Mouse (Mus musculus) lung, adult 2 months (tissue): Measurements from ENCODE around the gene Isca1.

Experiments used
- CTCF ChIP-seq: fragments of 200-500 bp; IDR thresholded peaks from 2 replicates; pipeline ENCODE4 v1.5.1; 2011; ENCODE audit warnings: mild to moderate bottlenecking, low read length, control low read depth; ENCODE audit not compliant: insufficient read depth
- POLR2A ChIP-seq: fragments of 200-500 bp; IDR thresholded peaks from 2 replicates; pipeline ENCODE4 v1.6.1; 2011; ENCODE audit warnings: low read depth, mild to moderate bottlenecking, control low read depth, low read length, borderline replicate concordance; ENCODE audit errors: extremely low read depth

- TF ChIP-seq CTCF (no peak), POLR2A (no peak)
These were observed 19.3 kb downstream of the Isca1 start for GRCm38 (mm10) chr13:59750310-59750709.
